Mouse (Mus musculus) megakaryocyte-erythroid progenitor cell, adult 5-6 weeks (primary cell): Measurements from ENCODE around the gene Slc9a8. TPM values are rescaled to one million over a fixed set of nuclear protein-coding genes. Genes with fewer than 3 reads are reported as not detected.

ENCODE experiments used
- ATAC-seq: replicated peaks from 2 replicates; pipeline ENCODE4 v1.8.0; 2016; ENCODE audit warnings: mild to moderate bottlenecking, inconsistent platforms; ENCODE audit not compliant: severe bottlenecking, poor library complexity, low FRiP score, low TSS enrichment
- total RNA-seq, 2 experiments: library from RNA; stranded (forward) in 1 of 2; stranded (reverse) in 1 of 2; fragments of 200-1000, 215-1000 nt in 1 of 2; fragments of >200 nt in 1 of 2; fragmentation: Nextera tagmentation in 1 of 2; gene quantifications; 2 replicates each; pipeline ENCODE4 v1.2.3; 2014 to 2017

The Slc9a8 gene
- total RNA-seq, 2 experiments from 2014 or later = 28.3 to 48.6 TPM

GRCm38 (mm10) chr2:167476200-167476688 is 54.7 kb downstream of the Slc9a8 start:
- ATAC-seq = peak; percentile 38; the same call in 1 of the 2 replicates

GRCm38 (mm10) chr2:167476762-167477161 is 55.2 kb downstream of the Slc9a8 start:
- ATAC-seq = no peak

GRCm38 (mm10) chr2:167478128-167478527 is 56.6 kb downstream of the Slc9a8 start:
- no peak for ATAC-seq

- no peak for ATAC-seq
Observed at GRCm38 (mm10) chr2:167479501-167479900, 58.0 kb downstream of the Slc9a8 start.

- no peak for ATAC-seq
Observed at GRCm38 (mm10) chr2:167482681-167483080, 61.2 kb downstream of the Slc9a8 start.

GRCm38 (mm10) chr2:167483081-167483826 is 61.7 kb downstream of the Slc9a8 start:
- no peak for ATAC-seq

- no peak for ATAC-seq
Observed at GRCm38 (mm10) chr2:167483827-167484410, 62.4 kb downstream of the Slc9a8 start.

GRCm38 (mm10) chr2:167484932-167485331 is 63.4 kb downstream of the Slc9a8 start:
- ATAC-seq = no peak

- no peak for ATAC-seq
Observed at GRCm38 (mm10) chr2:167485501-167486377, 64.2 kb downstream of the Slc9a8 start.

GRCm38 (mm10) chr2:167486573-167486972 is 65.1 kb downstream of the Slc9a8 start:
- ATAC-seq = no peak

- no peak for ATAC-seq
Observed at GRCm38 (mm10) chr2:167487551-167487950, 66.0 kb downstream of the Slc9a8 start.

- ATAC-seq = no peak
Observed at GRCm38 (mm10) chr2:167487994-167488393, 66.5 kb downstream of the Slc9a8 start.

GRCm38 (mm10) chr2:167490813-167491525 is 69.5 kb downstream of the Slc9a8 start:
- no peak for ATAC-seq

GRCm38 (mm10) chr2:167491757-167492708 is 70.5 kb downstream of the Slc9a8 start, which contains the start of gene Rnf114:
Gene Rnf114, plus strand, starts transcription at chr2:167492645.
- ATAC-seq = peak; percentile 54

- peak; percentile 85 for ATAC-seq
Observed at GRCm38 (mm10) chr2:167492713-167493636, 71.5 kb downstream of the Slc9a8 start, which contains the start of gene Spata2. Gene Spata2, minus strand, starts transcription at chr2:167492887.

GRCm38 (mm10) chr2:167496437-167496836 is 74.9 kb downstream of the Slc9a8 start:
- no peak for ATAC-seq

- peak; percentile 67 for ATAC-seq
Observed at GRCm38 (mm10) chr2:167497272-167497671, 75.8 kb downstream of the Slc9a8 start.
